Mouse (Mus musculus): ENCODE results near the gene Otop1. TPM values are rescaled to one million over a fixed set of nuclear protein-coding genes. Genes with fewer than 3 reads are reported as not detected.

Otop1 gene
- polyA plus RNA-seq, 2 experiments from 2014 or later = not detected

DNA sequence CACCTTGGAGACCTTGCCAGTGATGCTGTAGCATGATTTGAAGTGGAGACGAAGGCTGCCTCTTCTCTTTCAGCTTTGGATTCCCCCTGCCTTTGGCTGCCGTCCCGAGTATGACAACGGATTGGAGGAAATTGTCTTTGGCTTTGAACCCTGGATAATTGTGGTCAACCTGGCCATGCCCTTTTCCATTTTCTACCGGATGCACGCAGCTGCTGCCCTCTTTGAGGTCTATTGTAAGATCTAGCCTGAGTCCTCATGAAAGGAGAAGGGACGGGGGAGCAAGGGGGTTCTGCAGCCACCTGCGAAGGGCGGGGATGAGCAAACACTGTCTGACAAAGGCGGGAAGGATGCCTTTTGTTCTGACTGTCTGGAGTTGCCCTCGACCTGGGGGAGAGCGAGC is 26.9 kb downstream of the Otop1 start:
- no peak for ATAC-seq

DNA sequence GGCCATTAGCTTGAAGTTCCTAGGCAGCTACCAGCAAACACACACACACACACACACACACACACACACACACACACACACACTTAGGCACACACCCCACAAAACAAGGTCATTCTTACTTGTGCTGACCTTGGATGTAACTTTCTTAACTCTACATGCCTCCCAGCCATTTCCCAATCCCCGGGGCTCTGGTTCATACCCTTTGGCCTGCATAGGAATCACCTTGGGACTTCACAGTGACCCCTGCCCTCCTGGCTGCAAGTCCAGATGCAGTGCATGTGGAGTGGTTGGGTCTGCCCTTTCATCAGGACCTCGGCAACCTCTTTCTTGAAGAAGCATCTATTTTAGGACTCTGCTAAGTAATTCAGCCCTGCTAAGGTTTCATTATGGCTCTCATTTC is 29.5 kb downstream of the Otop1 start:
- no peak for ATAC-seq

DNA sequence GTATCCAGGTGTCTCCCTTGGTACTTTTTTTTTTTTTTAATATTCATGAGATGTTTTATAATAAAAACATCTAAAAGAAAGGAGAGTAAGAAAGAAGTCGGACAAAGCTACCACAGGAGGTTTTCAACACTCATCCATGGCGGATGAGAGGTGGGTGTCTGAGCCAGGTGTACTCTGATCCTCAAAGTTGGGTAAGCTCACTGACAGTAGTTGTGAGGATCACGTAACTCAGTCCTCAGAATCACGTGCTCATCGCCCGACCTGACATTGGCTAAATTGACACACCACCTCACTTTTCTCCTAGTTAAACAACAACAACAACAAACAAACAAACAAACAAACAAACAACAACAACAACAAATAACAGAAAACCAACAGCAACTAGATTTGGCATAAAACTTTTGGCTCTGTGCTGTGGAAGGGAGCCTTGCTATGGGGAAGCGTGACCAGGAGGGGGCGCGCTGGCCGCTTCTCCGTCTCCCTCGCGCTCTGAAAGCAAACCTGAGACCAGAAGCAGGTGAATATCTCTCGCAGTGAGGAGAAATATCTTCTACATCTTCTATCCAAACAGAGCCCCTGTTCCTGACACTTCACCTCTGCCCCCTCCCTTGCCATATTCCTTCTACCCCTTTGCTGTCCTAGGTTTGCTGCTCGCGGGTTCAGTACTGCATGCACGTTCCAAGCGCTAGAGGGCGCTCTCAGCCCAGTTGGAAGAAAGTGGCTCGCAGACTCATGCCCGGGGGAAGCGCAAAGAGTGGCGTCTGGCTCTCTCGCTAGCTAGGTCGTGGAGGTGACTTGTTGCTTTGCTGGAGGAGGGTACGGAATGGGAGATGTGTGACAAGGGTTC is 31.7 kb downstream of the Otop1 start:
- peak; percentile 87 for ATAC-seq

DNA sequence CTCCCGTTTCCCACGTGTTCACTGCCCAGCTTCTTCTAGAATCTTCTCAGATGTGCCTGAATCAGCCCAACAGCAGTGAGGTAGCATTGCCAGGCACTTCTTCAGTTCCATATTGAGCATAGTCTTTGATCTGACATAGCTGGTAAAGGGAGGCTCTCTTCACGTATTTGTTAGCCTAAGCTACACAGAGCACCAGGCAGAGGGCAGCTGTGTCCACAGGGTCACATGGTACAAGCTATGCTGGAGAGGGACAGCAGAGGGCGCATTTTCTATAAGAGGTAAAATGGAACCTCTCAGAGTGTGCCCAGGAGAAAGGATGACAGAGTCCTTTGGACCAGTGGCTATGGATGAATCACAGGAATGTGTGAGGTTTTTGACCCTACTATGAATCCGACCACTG is 33.1 kb downstream of the Otop1 start:
- ATAC-seq = peak; percentile 54

- ATAC-seq = no peak
These were observed 34.0 kb downstream of the Otop1 start for GRCm38 (mm10) chr5:38309795-38310194.

GRCm38 (mm10) chr5:38318966-38319786 is 43.4 kb downstream of the Otop1 start, which contains the start of gene Drd5:
TSS of gene Drd5 (plus strand) at chr5:38319367.
- ATAC-seq = no peak

- no peak for ATAC-seq
These were observed 57.6 kb downstream of the Otop1 start for GRCm38 (mm10) chr5:38333381-38333780.

DNA sequence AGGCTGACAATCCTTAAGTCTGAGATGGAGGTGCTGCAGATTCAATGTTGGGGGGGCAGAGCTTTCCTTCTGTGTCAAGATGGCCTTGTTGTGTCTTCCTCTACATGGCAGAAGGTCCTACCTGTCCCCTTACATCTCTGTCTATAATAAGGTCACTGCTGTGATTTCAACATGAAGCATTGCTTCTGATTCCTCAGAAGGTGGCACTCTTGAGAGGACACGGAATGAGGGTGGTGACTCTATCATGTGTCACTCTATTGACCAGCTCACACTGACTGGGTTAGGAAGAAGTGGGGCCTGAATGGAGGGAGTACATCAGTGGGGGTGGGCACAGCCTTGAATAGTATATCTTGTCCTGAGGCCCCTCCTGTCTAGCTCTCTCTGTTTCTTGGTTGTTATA is 58.8 kb downstream of the Otop1 start:
- ATAC-seq = no peak

DNA sequence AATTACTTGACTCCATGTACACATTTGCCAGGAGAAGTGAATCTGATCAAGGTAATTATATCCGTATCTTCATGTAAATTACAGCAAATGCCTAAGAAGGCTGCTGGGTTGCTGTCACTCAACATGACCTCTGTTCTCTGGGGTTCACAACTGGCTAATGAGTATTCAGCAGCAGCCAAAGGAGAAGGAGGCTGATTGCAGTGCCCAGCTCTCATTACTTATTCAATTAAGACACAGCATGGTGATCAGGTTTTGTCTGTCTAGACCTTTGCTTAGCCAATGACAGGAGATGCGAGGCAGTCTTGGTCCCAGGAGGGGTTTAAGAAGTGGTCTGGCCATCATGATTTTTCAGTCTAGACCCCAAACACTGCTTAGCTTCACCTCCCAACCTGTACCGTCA is 67.3 kb downstream of the Otop1 start:
- ATAC-seq = no peak

- no peak for ATAC-seq
These were observed 71.1 kb downstream of the Otop1 start for GRCm38 (mm10) chr5:38346646-38347432.

DNA sequence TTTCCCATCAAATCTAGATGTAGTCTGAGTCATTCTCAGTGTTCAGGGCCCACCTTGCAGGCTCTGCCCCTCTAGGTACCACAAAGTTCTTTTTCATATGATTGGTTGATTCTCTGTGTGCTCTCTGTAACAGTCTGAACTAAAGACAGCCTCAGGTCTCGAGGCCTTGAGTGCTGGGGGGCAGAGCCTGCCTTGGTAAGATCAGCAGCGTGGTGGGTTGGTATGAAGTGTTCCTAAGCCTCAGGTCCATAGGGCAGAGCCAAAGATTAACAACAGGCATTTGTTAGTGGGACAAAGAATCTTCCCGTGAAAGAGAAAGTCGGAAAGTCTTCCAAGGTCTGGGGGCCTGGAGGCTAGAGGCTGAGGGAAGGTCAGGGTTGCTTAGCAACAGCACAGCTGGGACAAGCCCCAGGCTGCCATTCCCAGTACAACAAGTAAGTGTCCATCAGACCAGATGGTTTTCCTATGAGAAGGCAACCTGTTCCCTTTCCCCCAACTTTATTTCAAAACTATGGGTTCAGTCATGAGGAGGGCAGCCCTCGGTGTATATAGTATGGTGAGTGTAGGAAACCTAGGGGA is 74.7 kb downstream of the Otop1 start:
- no peak for ATAC-seq

Other genes starting within 250 kb of the Otop1 start
- gene Stx18, start 237.2 kb upstream of the Otop1 start, polyA plus RNA-seq (2017; shearing (Covaris generic)) = 10 to 100 TPM; 21.9 to 22.1 TPM
- gene Nsg1, start 116.1 kb upstream of the Otop1 start, polyA plus RNA-seq (2017; shearing (Covaris generic)) = under 1 TPM in 1 of 2 experiments, not detected in 1; 0.52 TPM
- 10 to 100 TPM; 12.3 to 28.2 TPM for gene Zbtb49, start 55.5 kb upstream of the Otop1 start, polyA plus RNA-seq (2017; shearing (Covaris generic))
- 10 to 100 TPM; 29.2 to 41.5 TPM for gene Lyar, start 55.5 kb upstream of the Otop1 start, polyA plus RNA-seq (2017; shearing (Covaris generic))
- 10 to 100 TPM; 88.0 to 91.9 TPM for gene Tmem128, start 15.8 kb upstream of the Otop1 start, polyA plus RNA-seq (2017; shearing (Covaris generic))
- gene Drd5, start 43.4 kb downstream of the Otop1 start, polyA plus RNA-seq (2017; shearing (Covaris generic)) = under 1 TPM in 1 of 2 experiments, not detected in 1; 0.09 TPM
- gene Slc2a9, start 227.2 kb downstream of the Otop1 start, polyA plus RNA-seq (2017; shearing (Covaris generic)) = 1 to 10 TPM; 7.9 TPM